Mouse (Mus musculus) olfactory bulb, adult 2 months (tissue): ENCODE measurements at regions not wholly inside any gene's neighbourhood (a gene's known extent, or its start where the extent isn't known, plus 50 kb on each side); places are given as distances from the start of the nearest gene placed in this dataset.

Experiments
- CTCF ChIP-seq: fragments of 200-500 bp; IDR thresholded peaks from 2 replicates; pipeline ENCODE4 v1.5.1; 2012; ENCODE audit warnings: low read depth, mild to moderate bottlenecking, low read length, moderate library complexity; ENCODE audit not compliant: insufficient read depth
- POLR2A ChIP-seq: fragments of 200-500 bp; IDR thresholded peaks from 2 replicates; pipeline ENCODE4 v1.6.1; 2012; ENCODE audit warnings: mild to moderate bottlenecking, low read depth, low read length, moderate library complexity; ENCODE audit not compliant: insufficient read depth

DNA sequence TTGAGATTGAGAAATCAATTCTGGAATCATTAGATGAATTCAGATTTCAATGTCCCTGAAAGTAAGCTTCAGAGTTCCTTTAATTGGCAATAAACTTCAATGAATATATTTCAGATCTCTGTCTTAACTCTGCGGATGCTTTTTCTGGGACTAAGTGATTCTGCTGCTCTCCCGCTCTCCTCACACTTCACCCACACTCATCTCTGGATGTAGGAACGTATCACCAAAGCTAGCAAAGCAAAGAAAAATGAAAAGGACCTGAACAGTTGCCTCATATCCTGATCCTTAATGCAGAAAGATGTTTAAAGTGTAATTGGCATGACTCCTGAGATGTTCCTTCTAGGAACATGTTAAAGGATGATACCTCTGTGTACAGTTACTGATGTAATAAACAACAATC lies 377.3 kb downstream of the Basp1 start:
- TF ChIP-seq CTCF, result no peak
- no peak for TF ChIP-seq POLR2A
